Mouse (Mus musculus) intestine, embryonic 14.5 days (tissue): ENCODE results near the gene Gba. TPM values are rescaled to one million over a fixed set of nuclear protein-coding genes. Genes with fewer than 3 reads are reported as not detected.

Source experiments
- ATAC-seq: fragments of 200-750 bp; cut with Nextera tagmentation; replicated peaks from 2 replicates; pipeline ENCODE4 v1.8.0; 2017; ENCODE audit warnings: low read depth, moderate number of reproducible peaks, moderate TSS enrichment, moderate library complexity; ENCODE audit not compliant: low FRiP score, low TSS enrichment
- DNase-seq: peaks from one replicate; pipeline ENCODE4 v3.0.0-alpha.2; 2018; ENCODE audit warnings: low spot score
- H3K27ac ChIP-seq: fragments of 300-500 bp; sonication (generic); 2 replicates; pipeline ENCODE4 v1.5.1; 2014; ENCODE audit warnings: low read depth, mild to moderate bottlenecking, control low read depth
- H3K27me3 ChIP-seq: fragments of 300-500 bp; sonication (generic); replicated peaks from 2 replicates; pipeline ENCODE4 v1.6.1; 2014; ENCODE audit warnings: low read length, control low read depth; ENCODE audit not compliant: control insufficient read depth, insufficient read depth
- H3K36me3 ChIP-seq: fragments of 300-500 bp; sonication (generic); 2 replicates; pipeline ENCODE4 v1.6.1; 2014; ENCODE audit warnings: low read length, control low read depth; ENCODE audit not compliant: control insufficient read depth, insufficient read depth
- H3K4me1 ChIP-seq: fragments of 300-500 bp; sonication (generic); replicated peaks from 2 replicates; pipeline ENCODE4 v1.6.1; 2014; ENCODE audit warnings: low read length, control low read depth, mixed read lengths; ENCODE audit not compliant: control insufficient read depth, insufficient read depth
- H3K4me2 ChIP-seq: fragments of 300-500 bp; sonication (generic); 2 replicates; pipeline ENCODE4 v1.6.1; 2014; ENCODE audit warnings: low read length
- H3K4me3 ChIP-seq: fragments of 300-500 bp; sonication (generic); 2 replicates; pipeline ENCODE4 v1.5.1; 2014; ENCODE audit warnings: low read depth, low read length, control low read depth, mixed read lengths
- H3K9ac ChIP-seq: fragments of 300-500 bp; sonication (generic); 2 replicates; pipeline ENCODE4 v1.6.1; 2014; ENCODE audit warnings: mild to moderate bottlenecking, low read length
- H3K9me3 ChIP-seq: fragments of 300-500 bp; sonication (generic); 2 replicates; pipeline ENCODE4 v1.6.1; 2016; ENCODE audit warnings: low read length, control low read depth; ENCODE audit not compliant: control insufficient read depth
- WGBS: fragments of 180-500 bp; shearing (Covaris S2); extraction: QIAGEN DNeasy Blood & Tissue Kit; methylation state at CpG from one replicate; pipeline ENCODE4 v1.1.7; 2014; 5-methylcytosine and 5-hydroxymethylcytosine counted together
- polyA plus RNA-seq: library from polyadenylated mRNA; unstranded; fragments of >200 nt; fragmentation: Nextera tagmentation; extraction: Ambion mirVana; gene quantifications from 2 replicates; pipeline ENCODE4 v1.2.1, GENCODE M21; 2014

Gba gene
- polyA plus RNA-seq, 1 experiment from 2014 or later: 39.2 TPM

DNA sequence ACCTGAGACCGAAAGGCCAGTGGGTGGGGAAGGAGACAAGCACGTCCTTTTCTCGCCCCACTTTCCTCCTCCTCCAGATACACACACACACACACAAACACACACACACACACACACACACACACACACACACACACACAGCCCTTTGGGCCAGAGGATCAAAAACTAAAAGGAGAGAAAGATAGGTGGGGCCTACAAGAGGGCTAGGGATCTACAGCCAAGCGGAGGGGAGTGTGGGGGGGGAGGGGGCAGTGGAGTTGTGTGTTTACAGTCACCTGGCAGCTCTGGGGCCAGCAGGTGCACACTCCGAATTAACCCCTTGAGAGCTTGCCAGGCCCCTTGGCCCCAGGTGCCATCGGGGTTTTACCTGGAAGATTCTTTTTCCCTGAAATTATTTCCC, 29.9 kb downstream of the Gba start:
- Histone ChIP-seq H3K9ac (no peak overlapping the region), H3K27me3 (0 out of 2 replicates have a peak, but pooled peaks cover 4% of the 10 kb centered on the region), H3K4me2 (no peak overlapping the region), H3K27ac (no peak overlapping the region), H3K9me3 (no peaks in the 10 kb centered on the region), H3K4me1 (peaks cover 11% of the 10 kb centered on the region; the same call in 1 of the 2 replicates), H3K36me3 (no peaks in the 10 kb centered on the region), H3K4me3 (no peak overlapping the region)
- WGBS: 64% methylated on average over 6 of the region's 6 CpGs
- DNase-seq (no peak), ATAC-seq (no peak)

DNA sequence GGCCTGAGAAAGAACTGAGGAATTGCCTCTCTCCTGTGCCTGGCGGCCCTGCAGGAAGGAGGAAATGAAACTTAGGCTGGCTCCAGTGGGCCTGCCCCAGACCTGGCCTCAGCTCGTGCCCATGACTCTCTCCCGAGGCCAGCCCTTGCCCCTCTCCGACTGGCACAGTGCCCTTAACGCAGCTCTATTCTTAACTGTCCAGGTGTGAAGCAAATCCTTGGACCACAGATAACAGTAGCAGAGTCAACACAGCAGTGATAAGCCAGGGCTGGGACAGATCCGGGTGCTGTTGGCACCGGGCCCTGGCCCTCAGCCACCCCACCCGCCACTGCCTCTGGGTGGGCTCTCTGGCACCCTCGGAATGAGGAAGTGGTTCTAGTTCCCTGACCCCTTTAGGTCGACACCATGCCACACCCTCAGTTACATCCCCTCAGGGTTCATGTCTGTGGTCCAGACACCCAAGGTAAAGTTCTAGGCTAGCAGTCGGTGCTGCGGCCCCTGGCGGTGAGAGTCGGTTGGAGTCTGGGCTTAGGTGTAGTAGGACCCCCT, 30.9 kb downstream of the Gba start:
- Histone ChIP-seq H3K27me3 (0 out of 2 replicates have a peak, but pooled peaks cover 4% of the 10 kb centered on the region), H3K9me3 (no peaks in the 10 kb centered on the region), H3K4me1 (0 out of 2 replicates have a peak, but pooled peaks cover 3% of the 10 kb centered on the region), H3K9ac (no peak overlapping the region), H3K4me2 (no peak overlapping the region), H3K27ac (no peak overlapping the region), H3K36me3 (no peaks in the 10 kb centered on the region), H3K4me3 (no peak overlapping the region)
- DNase-seq: no peak
- no peak for ATAC-seq
- WGBS: 66% methylated on average over 14 of the region's 14 CpGs

DNA sequence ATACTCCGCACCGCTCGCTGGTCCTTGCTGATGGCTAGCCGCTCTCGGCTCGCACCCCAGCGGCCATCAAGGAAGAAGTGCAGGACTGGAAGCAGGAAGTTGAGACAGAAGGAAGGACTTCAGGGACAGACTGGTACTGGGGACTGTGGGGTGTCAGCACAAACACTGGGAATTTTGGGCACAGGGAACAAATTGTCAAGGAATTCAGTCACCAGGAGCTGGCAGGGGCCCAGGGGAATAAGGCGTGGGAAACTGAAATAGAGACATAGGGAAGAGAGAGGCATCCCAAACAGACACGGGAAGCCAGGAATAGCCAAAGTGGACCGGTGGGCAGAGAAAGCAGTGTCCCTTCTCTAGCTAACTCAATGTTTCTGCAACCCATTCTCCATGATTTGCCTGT, 33.8 kb downstream of the Gba start:
- DNase-seq: no peak
- Histone ChIP-seq H3K27me3 (no peaks in the 10 kb centered on the region), H3K9ac (no peak overlapping the region), H3K4me1 (no peaks in the 10 kb centered on the region), H3K27ac (no peak overlapping the region), H3K36me3 (no peaks in the 10 kb centered on the region), H3K4me3 (no peak overlapping the region), H3K9me3 (no peaks in the 10 kb centered on the region), H3K4me2 (no peak overlapping the region)
- no peak for ATAC-seq
- WGBS: 87% methylated on average over 10 of the region's 10 CpGs

DNA sequence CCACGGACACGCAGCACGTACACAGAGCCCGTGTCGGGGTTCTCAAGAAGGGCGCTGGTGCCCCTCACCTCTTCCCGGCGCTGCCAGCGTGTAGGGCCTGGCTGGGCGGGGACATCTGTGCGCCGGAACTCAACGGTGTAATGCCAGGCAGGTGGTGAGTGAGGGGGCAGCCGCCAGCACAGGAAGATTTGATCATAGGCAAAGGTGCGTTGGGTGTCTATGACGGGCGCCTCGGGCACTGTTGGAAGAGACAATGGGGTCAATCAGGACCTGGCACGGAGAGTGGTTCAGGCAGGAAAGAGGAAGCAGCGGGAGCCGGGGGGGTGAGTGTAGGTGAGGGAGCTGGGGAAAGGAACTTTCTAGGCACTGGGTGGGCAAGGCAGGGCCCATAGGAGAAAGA, 35.0 kb downstream of the Gba start:
- DNase-seq: no peak
- no peaks in the 10 kb centered on the region for H3K27me3 ChIP-seq
- 93% methylated on average over 21 of the region's 21 CpGs for WGBS
- H3K36me3 ChIP-seq: no peaks in the 10 kb centered on the region
- no peaks in the 10 kb centered on the region for H3K4me1 ChIP-seq
- no peak overlapping the region for H3K27ac ChIP-seq
- no peaks in the 10 kb centered on the region for H3K9me3 ChIP-seq
- H3K4me2 ChIP-seq: no peak overlapping the region
- ATAC-seq: no peak
- no peak overlapping the region for H3K9ac ChIP-seq
- H3K4me3 ChIP-seq: no peak overlapping the region

DNA sequence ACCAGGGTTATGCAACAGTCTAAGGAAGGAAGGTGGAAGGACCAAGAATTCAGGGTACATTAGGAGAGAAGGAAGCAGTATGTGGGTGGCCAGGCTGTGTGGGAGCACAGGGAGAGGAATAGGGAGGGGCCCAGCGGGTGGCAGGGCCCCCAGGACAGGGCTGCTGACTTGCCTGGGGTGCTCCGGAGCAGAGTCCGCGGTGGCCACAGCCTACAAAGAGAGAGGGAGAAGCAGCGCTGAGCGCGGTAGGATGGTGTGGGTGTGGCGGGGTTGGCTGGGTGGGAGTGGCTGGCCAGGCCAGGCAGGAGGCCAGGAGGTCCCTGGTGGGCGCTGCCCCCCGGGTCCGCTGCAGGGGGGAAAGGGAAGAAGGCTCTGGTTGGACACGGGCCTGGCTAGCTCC, 35.8 kb downstream of the Gba start:
- 69% methylated on average over 10 of the region's 12 CpGs for WGBS
- ATAC-seq (no peak), DNase-seq (no peak)
- Histone ChIP-seq H3K9ac (no peak overlapping the region), H3K4me2 (no peak overlapping the region), H3K4me1 (no peaks in the 10 kb centered on the region), H3K27me3 (no peaks in the 10 kb centered on the region), H3K27ac (no peak overlapping the region), H3K9me3 (no peaks in the 10 kb centered on the region), H3K36me3 (no peaks in the 10 kb centered on the region), H3K4me3 (no peak overlapping the region)

DNA sequence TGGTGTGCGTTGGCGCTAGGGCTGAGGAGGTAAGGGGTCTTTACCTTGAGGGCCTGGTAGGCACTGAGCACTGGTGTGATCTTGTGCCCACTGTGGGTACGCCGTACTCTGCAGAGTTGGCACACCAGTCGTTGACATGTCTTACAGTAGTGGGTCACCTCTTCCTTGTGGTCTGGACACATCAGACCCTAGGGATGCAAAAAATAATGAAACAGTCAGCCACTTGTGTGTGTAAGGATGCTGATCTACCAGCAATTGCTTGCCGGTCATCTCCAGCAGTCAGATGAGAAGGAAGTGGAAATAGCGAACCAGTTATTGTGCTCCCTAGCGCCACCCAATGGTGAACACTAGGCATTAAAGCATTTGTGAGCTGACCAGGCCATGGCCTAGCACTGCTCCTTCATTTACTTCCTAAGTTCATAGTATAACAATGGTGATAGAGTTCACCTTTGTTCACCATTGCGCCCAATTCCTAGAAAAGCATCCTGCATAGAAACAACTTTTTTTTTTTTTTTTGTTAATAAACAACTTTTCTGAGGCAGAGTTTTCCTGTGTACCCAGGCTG, 39.7 kb downstream of the Gba start:
- DNase-seq (no peak), ATAC-seq (no peak)
- Histone ChIP-seq H3K27me3 (no peaks in the 10 kb centered on the region), H3K9ac (no peak overlapping the region), H3K9me3 (no peaks in the 10 kb centered on the region), H3K4me3 (no peak overlapping the region), H3K27ac (no peak overlapping the region), H3K4me1 (peaks cover 16% of the 10 kb centered on the region), H3K4me2 (no peak overlapping the region), H3K36me3 (no peaks in the 10 kb centered on the region)
- WGBS: 69% methylated on average over 9 of the region's 9 CpGs

DNA sequence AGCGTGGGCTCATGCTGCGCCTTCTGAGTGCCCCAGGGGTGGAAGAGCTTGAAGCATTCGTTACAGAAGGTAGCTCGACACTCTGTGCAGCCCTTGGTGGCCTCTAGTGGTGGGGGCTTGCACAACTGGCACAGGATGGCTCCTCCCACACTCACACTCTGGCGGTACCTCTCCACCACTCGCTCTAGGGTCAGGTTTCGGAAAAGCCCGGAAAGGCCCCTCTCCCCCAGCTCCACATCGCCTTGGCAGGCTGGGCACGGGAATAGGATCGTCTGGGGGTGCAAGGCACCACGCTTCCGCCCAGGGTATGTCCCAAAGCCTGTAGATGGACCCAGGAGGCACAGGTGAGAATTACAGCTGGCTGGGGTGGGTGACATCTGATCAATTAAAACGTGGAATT, 40.9 kb downstream of the Gba start:
- H3K27me3 ChIP-seq: no peaks in the 10 kb centered on the region
- ATAC-seq: no peak
- H3K9me3 ChIP-seq: no peaks in the 10 kb centered on the region
- H3K36me3 ChIP-seq: 0 out of 2 replicates have a peak, but pooled peaks cover under 1% of the 10 kb centered on the region
- no peak overlapping the region for H3K4me3 ChIP-seq
- H3K4me2 ChIP-seq: peak overlapping the region; percentile 89
- WGBS: 19% methylated on average over 14 of the region's 14 CpGs
- H3K9ac ChIP-seq: no peak overlapping the region
- H3K4me1 ChIP-seq: peaks cover 20% of the 10 kb centered on the region
- no peak overlapping the region for H3K27ac ChIP-seq
- no peak for DNase-seq

DNA sequence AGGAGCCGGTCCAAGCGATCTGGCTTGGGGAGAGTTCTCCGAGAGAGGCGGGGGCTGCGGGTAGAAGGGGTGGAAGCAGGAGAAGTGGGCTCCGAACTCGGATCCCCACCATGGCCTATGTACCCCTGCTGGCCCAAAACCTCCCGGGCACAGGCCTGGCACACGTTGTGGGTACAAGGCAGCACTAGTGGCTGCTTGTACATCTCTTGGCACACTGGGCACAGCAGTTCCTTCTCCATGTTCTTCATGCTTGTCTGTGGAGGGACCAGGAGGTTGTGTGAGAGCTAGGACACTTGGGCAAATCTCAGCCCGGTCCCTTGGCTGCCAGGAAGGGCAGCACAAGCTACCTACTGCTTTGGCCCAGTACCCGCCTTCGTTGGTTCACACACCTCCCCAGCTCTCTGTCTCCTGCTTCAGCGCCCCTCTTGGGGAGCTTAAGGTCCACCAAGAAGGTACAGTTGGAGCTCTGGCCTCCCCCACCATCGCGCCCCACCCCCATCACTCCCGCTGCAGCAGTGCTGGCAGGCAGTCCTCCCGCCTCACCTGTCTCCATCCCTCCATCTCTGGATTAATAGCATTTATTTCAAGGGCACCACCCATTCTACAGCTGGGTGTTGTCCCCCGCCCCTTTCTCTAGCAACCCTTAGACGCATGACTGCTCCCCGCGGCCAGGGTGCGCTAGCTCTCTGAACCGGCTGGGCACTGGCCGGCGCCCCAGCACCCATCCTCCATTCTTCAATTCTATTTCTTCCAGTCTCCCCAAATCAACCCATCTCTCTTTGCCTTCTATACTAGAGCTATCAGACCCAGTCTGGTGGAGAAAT, 41.6 kb downstream of the Gba start:
- no peak overlapping the region for H3K27ac ChIP-seq

More for the DNA sequence above, 41.6 kb downstream of the Gba start:
- 16% methylated on average over 25 of the region's 25 CpGs for WGBS
- DNase-seq: no peak
- Histone ChIP-seq H3K4me3 (peak overlapping the region; percentile 35), H3K9me3 (no peaks in the 10 kb centered on the region), H3K4me1 (peaks cover 20% of the 10 kb centered on the region), H3K4me2 (peak overlapping the region; percentile 89), H3K27me3 (no peaks in the 10 kb centered on the region), H3K36me3 (peaks cover 5% of the 10 kb centered on the region), H3K9ac (no peak overlapping the region)
- peak; percentile 21; the same call in 1 of the 2 replicates for ATAC-seq
